Mouse (Mus musculus) small intestine, adult 2 months (tissue): ENCODE results near the gene Sidt1. TPM values are rescaled to one million over a fixed set of nuclear protein-coding genes. Genes with fewer than 3 reads are reported as not detected.
"Not testable (repeated sequence)": the region's sequence is repeated elsewhere in the genome, so short reads cannot be mapped to it uniquely, and the experiment has no call there.

ENCODE experiments used
- H3K27ac ChIP-seq: fragments of 200-500 bp; 2 replicates; pipeline ENCODE4 v1.5.1; 2012; ENCODE audit warnings: low read depth, low read length, control low read depth, inconsistent platforms; ENCODE audit not compliant: insufficient read depth
- H3K27me3 ChIP-seq: fragments of 200-500 bp; 2 replicates; pipeline ENCODE4 v1.6.1; 2012; ENCODE audit warnings: mild to moderate bottlenecking, moderate library complexity, low read length, inconsistent platforms; ENCODE audit not compliant: control insufficient read depth, insufficient read depth
- H3K36me3 ChIP-seq: fragments of 200-500 bp; 2 replicates; pipeline ENCODE4 v1.6.1; 2012; ENCODE audit warnings: mild to moderate bottlenecking, low read length, control low read depth, inconsistent platforms; ENCODE audit not compliant: control insufficient read depth, insufficient read depth
- H3K4me1 ChIP-seq: fragments of 200-500 bp; 2 replicates; pipeline ENCODE4 v1.6.1; 2012; ENCODE audit warnings: low read length, inconsistent platforms, mixed read lengths; ENCODE audit not compliant: control insufficient read depth, insufficient read depth, insufficient read length
- H3K4me3 ChIP-seq: fragments of 200-500 bp; 2 replicates; pipeline ENCODE4 v1.5.1; 2012; ENCODE audit warnings: low read depth, mild to moderate bottlenecking, control low read depth, inconsistent platforms, low read length, moderate library complexity
- CTCF ChIP-seq: fragments of 200-500 bp; IDR thresholded peaks from 2 replicates; pipeline ENCODE4 v1.5.1; 2012; ENCODE audit warnings: low read depth, mild to moderate bottlenecking, control low read depth, inconsistent platforms, low read length, moderate library complexity, mixed read lengths; ENCODE audit not compliant: insufficient replicate concordance, insufficient read length; ENCODE audit errors: extremely low read depth
- POLR2A ChIP-seq: fragments of 200-500 bp; IDR thresholded peaks from 2 replicates; pipeline ENCODE4 v1.6.1; 2012; ENCODE audit warnings: low read depth, mild to moderate bottlenecking, control low read depth, inconsistent platforms, low read length, moderate library complexity
- WGBS: fragments of 180-500 bp; shearing (Covaris S2); methylation state at CpG from one replicate; pipeline ENCODE4 v1.1.7; 2018; 5-methylcytosine and 5-hydroxymethylcytosine counted together
- polyA plus RNA-seq: library from polyadenylated mRNA; depleted of rRNA; stranded (reverse); fragments of >200 nt; gene quantifications from 2 replicates; pipeline ENCODE4 v1.2.3, GENCODE M21; 2012

The Sidt1 gene
- polyA plus RNA-seq, 1 experiment = 3.8 TPM

DNA sequence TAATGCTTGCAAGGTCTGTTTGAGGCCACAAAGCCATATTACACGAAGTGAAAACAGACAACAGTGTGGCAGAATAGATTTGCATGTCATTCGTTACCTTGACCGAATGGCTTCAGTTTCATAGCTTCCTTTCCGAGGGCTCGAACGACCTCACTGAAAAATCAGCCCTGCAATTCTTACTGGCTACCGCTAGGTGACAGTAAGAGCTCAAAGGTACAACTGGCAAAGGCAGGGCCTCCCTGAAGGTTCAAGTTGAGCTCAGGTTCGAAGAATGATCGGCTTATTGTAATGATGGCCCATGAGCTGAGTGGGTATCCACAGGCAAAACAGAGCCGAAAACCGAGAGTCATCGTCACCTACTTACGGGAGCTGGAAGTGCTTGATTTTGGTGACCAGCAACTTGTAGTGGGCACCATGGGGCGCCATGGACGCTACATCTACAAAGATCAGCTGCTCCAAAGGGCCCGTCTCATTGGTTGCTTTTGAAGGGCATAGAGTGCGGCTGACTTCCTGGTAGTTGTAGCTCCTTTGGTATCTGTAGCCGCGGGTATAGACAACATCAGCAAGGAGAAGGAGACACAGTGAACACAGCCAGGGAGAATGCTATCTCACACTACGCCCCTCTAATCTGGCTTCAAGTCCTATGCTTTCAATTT is 33.4 kb downstream of the Sidt1 start:
- TF ChIP-seq POLR2A = no peak
- TF ChIP-seq CTCF = peak; percentile 51; the same call in 1 of the 2 replicates
- H3K4me1 ChIP-seq = no peaks in the 10 kb centered on the region; the same call in 1 of the 2 replicates
- 87% methylated on average over 20 of the region's 20 CpGs for WGBS
- no peaks in the 10 kb centered on the region for H3K27me3 ChIP-seq
- H3K36me3 ChIP-seq = no peaks in the 10 kb centered on the region
- H3K4me3 ChIP-seq = no peak overlapping the region
- H3K27ac ChIP-seq = no peak overlapping the region

DNA sequence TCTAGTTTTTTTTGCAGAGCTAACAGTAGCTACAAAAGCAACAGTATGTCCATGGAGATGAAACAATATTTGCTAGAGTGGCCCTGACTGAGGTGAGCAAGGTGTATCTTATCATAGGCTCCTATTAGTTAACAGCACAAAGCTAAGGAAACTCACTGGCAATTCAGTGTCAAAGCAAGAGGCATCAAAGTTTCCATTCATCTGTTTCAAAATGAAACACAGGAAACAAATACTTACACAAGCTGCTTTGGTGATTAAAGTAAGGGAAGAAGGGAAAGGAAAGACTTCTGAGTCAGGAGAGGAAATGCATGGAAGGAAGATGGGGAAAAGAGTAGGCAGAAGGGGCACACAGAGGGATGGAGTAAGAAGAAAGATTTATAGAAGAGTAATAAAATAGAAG is 39.0 kb downstream of the Sidt1 start:
- Histone ChIP-seq H3K27me3 (no peaks in the 10 kb centered on the region), H3K4me1 (no peaks in the 10 kb centered on the region), H3K4me3 (no peak overlapping the region), H3K27ac (no peak overlapping the region), H3K36me3 (no peaks in the 10 kb centered on the region)
- TF ChIP-seq POLR2A (no peak), CTCF (no peak)

DNA sequence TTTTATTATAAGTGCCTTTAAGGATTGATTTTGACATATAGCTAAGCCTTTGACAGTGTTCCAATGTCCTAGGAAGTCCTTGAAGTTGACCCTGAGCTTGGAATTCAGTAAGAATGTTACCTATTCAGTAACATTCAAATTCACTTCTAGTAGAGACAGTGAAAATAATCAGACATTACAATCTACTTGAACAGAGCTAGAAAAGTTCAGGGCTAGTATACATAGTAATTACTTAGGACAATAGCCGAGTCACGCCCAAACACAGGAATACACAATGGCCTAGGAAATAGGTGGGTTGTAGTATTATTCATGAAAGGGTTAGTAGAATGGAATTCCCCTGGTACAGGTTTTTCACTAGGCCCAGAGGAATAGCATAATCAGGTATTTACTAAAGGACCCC is 40.3 kb downstream of the Sidt1 start:
- 94% methylated on average over 2 of the region's 2 CpGs for WGBS
- H3K27me3 ChIP-seq, H3K27ac ChIP-seq, H3K4me3 ChIP-seq, H3K4me1 ChIP-seq, H3K36me3 ChIP-seq: not testable (repeated sequence)

DNA sequence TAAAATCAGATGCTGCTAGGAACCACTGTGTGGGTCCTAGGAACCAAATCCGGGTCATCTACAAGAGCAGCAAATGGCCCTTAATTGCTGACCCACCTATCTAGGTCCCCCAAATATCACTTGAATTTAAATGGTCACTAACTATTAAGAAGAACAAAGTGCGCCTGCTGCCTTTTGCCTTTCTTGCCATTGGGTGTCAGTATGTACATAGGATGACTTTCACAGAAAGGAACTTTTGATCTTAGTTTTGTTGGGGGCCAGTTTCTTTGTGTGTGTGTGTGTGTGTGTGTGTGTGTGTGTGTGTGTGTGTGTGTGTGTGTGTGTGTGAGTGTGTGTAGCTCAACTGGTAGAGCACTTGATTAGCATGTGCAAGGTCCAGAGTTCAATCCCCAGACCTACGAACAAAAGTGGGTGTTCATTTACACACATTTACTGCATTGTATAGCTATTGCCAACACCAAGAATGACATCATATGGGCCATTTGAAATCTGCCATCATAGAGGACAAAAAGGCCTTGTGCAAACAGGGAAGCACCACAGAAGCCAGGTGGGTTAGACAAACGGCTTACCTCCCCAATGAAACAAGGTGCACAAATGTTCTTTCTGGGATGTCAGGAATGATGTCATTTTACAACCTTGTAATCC is 43.9 kb downstream of the Sidt1 start:
- H3K4me1 ChIP-seq = no peaks in the 10 kb centered on the region
- H3K27ac ChIP-seq = no peak overlapping the region
- TF ChIP-seq CTCF = no peak
- no peak for TF ChIP-seq POLR2A
- 41% methylated on average over 4 of the region's 4 CpGs for WGBS
- H3K27me3 ChIP-seq = no peaks in the 10 kb centered on the region
- H3K36me3 ChIP-seq = no peaks in the 10 kb centered on the region
- H3K4me3 ChIP-seq = no peak overlapping the region

DNA sequence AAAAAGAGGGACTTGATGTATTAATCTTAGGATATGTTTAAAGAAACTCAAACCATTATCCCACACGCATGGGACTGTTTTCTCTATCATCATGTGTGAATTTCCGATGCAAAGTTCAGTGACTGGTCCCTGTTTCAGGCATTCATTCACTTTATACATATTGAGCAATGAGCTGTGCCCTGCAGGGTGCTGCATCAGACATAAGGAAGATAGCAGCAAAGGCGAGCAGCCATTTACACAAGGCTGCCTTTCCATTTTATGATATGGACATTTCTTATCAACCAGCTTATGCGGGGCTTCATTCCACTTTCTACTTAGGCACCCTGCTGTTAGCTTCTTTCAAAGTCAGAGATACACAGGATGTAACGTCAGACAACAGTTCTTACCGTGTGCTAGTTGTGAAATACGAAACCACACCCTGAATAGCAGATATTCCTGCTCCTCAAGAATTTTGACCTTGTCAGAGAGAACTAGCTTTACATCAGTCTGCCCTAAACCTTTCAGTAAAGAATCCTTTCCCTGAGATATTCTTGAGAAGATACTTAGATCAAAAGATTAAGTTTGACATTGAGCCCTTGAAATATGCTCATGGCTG is 45.5 kb downstream of the Sidt1 start:
- no peak overlapping the region for H3K27ac ChIP-seq
- H3K4me1 ChIP-seq = no peaks in the 10 kb centered on the region
- 35% methylated on average over 7 of the region's 7 CpGs for WGBS
- no peak overlapping the region for H3K4me3 ChIP-seq
- TF ChIP-seq POLR2A = no peak
- no peak for TF ChIP-seq CTCF
- H3K36me3 ChIP-seq = no peaks in the 10 kb centered on the region
- H3K27me3 ChIP-seq = no peaks in the 10 kb centered on the region

DNA sequence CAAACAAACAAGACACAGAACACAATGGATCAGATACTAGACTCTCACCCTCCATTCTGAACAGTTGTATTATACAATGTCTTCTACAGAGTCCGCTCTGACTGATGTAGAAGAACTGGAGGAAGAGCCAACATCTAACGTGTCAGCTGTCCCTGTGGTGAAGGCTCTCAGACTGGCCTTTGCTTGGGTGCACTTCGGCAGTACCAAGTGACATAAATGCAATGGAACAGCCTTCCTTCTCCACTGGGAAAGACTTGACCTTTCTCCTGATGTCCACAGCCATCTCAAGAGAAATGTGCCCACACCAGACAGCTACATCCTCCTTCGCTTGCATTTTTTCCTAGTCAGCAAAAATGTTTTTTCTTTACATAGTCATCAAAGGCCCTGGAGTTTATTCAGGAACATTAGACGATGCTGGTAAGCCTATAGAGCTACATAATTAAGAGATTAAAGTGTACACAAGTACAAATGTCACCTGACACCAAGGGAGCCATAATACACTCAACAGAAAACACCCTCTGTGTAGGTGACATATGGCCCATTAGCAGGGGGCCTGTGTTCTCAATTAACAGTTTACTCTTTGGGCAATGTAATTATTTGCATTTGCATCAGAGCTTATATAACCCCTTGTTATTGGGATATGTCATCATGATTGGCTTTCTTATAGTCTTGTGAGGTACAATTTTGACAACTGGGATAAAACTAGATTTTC is 50.2 kb downstream of the Sidt1 start:
- Histone ChIP-seq H3K4me3 (no peak overlapping the region), H3K27me3 (no peaks in the 10 kb centered on the region), H3K4me1 (no peaks in the 10 kb centered on the region), H3K36me3 (no peaks in the 10 kb centered on the region), H3K27ac (no peak overlapping the region)
- 85% methylated on average over 5 of the region's 5 CpGs for WGBS
- TF ChIP-seq POLR2A (no peak), CTCF (no peak)

DNA sequence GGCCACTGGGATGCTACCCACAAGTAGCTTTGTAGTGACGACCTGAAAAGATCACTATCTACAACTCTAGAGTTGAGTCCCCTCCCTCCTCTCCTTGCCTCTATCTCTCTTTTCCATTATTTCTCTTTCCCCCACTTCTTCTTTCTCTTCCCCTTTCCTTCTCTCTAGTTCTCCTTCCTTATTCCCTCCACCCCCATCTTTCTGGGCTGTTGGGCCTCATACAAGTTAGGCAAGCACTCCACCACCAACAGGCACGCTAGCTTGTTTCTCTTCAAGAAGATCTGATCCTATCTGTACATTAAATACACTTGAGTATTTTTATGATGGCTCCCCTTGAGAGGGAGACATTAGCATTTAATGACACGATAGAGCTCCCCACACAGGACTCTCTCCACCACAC is 51.0 kb downstream of the Sidt1 start:
- no peak for TF ChIP-seq CTCF
- TF ChIP-seq POLR2A = no peak
- Histone ChIP-seq H3K4me1 (no peaks in the 10 kb centered on the region), H3K36me3 (no peaks in the 10 kb centered on the region), H3K27ac (no peak overlapping the region), H3K27me3 (no peaks in the 10 kb centered on the region), H3K4me3 (no peak overlapping the region)
- 76% methylated on average over 3 of the region's 3 CpGs for WGBS
